Mouse (Mus musculus) E14TG2a.4 (cell line): ENCODE measurements at regions not wholly inside any gene's neighbourhood (a gene's known extent, or its start where the extent isn't known, plus 50 kb on each side); places are given as distances from the start of the nearest gene placed in this dataset.

ENCODE experiments used
- CTCF ChIP-seq: conservative IDR thresholded peaks from 2 replicates; pipeline ENCODE4 v1.5.1; 2014; ENCODE audit warnings: low read length
- NANOG ChIP-seq: IDR thresholded peaks from 2 replicates; pipeline ENCODE4 v1.6.1; 2014; ENCODE audit warnings: borderline replicate concordance, low read length, mixed read lengths
- POU5F1 ChIP-seq: IDR thresholded peaks from 2 replicates; pipeline ENCODE4 v1.6.1; 2014; ENCODE audit warnings: low read length, borderline replicate concordance

- TF ChIP-seq CTCF: no peak
- TF ChIP-seq NANOG: no peak
- TF ChIP-seq POU5F1: no peak
These were observed 79.6 kb upstream of the Zbtb40 start for GRCm38 (mm10) chr4:137128152-137128551.
